Mouse (Mus musculus) splenic B cell, adult 2 months (primary cell): ENCODE measurements around the gene Rho.

Experiments used
- DNase-seq: peaks from one replicate; pipeline ENCODE4 v3.0.0-alpha.2; 2011; ENCODE audit warnings: low read depth, low spot score
- H3K27me3 ChIP-seq: 2 replicates; pipeline ENCODE4 v1.6.1; 2012; ENCODE audit warnings: mild to moderate bottlenecking, low read length, moderate library complexity, mixed read lengths; ENCODE audit not compliant: control insufficient read depth, poor library complexity, insufficient read depth, severe bottlenecking
- H3K36me3 ChIP-seq: 2 replicates; pipeline ENCODE4 v1.6.1; 2012; ENCODE audit warnings: mild to moderate bottlenecking, low read length, moderate library complexity, mixed read lengths; ENCODE audit not compliant: control insufficient read depth, poor library complexity, insufficient read depth, severe bottlenecking

Gene Rho

GRCm38 (mm10) chr6:115906871-115907270 lies 24.7 kb upstream of the Rho start:
- Histone ChIP-seq H3K27me3 (no peaks in the 10 kb centered on the region), H3K36me3 (no peaks in the 10 kb centered on the region)
- DNase-seq = peak; percentile 42

- DNase-seq = peak; percentile 11
- Histone ChIP-seq H3K36me3 (no peaks in the 10 kb centered on the region), H3K27me3 (no peaks in the 10 kb centered on the region)
These were observed 23.0 kb upstream of the Rho start for GRCm38 (mm10) chr6:115908421-115908982.

- H3K36me3 ChIP-seq = no peaks in the 10 kb centered on the region
- H3K27me3 ChIP-seq = no peaks in the 10 kb centered on the region
- peak; percentile 67 for DNase-seq
These were observed 22.5 kb upstream of the Rho start for GRCm38 (mm10) chr6:115909052-115909451.

- peak; percentile 19 for DNase-seq
- H3K27me3 ChIP-seq = no peaks in the 10 kb centered on the region
- H3K36me3 ChIP-seq = no peaks in the 10 kb centered on the region
These were observed 21.6 kb upstream of the Rho start for GRCm38 (mm10) chr6:115909940-115910339.

- no peak for DNase-seq
- no peaks in the 10 kb centered on the region for H3K36me3 ChIP-seq
- no peaks in the 10 kb centered on the region for H3K27me3 ChIP-seq
These were observed 19.8 kb upstream of the Rho start for GRCm38 (mm10) chr6:115911763-115912162.

- no peaks in the 10 kb centered on the region for H3K36me3 ChIP-seq
- DNase-seq = no peak
- no peaks in the 10 kb centered on the region for H3K27me3 ChIP-seq
These were observed 18.1 kb upstream of the Rho start for GRCm38 (mm10) chr6:115913482-115913881.

GRCm38 (mm10) chr6:115914511-115915202 lies 16.9 kb upstream of the Rho start:
- no peaks in the 10 kb centered on the region for H3K36me3 ChIP-seq
- no peaks in the 10 kb centered on the region for H3K27me3 ChIP-seq
- no peak for DNase-seq

- Histone ChIP-seq H3K36me3 (no peaks in the 10 kb centered on the region), H3K27me3 (no peaks in the 10 kb centered on the region)
- no peak for DNase-seq
These were observed 15.7 kb upstream of the Rho start for GRCm38 (mm10) chr6:115915601-115916445.

- DNase-seq = no peak
These were observed 14.9 kb upstream of the Rho start for GRCm38 (mm10) chr6:115916611-115917010.

GRCm38 (mm10) chr6:115918615-115919014 lies 12.9 kb upstream of the Rho start:
- Histone ChIP-seq H3K36me3 (no peaks in the 10 kb centered on the region), H3K27me3 (no peaks in the 10 kb centered on the region)
- DNase-seq = no peak

More at GRCm38 (mm10) chr6:115916611-115917010, 14.9 kb upstream of the Rho start:
- H3K27me3 ChIP-seq = no peaks in the 10 kb centered on the region
- H3K36me3 ChIP-seq = no peaks in the 10 kb centered on the region

GRCm38 (mm10) chr6:115919876-115920275 lies 11.7 kb upstream of the Rho start:
- Histone ChIP-seq H3K27me3 (no peaks in the 10 kb centered on the region), H3K36me3 (no peaks in the 10 kb centered on the region)
- DNase-seq = no peak

- Histone ChIP-seq H3K36me3 (no peaks in the 10 kb centered on the region), H3K27me3 (no peaks in the 10 kb centered on the region)
- DNase-seq = no peak
These were observed 6.7 kb upstream of the Rho start for GRCm38 (mm10) chr6:115924829-115925228.

- Histone ChIP-seq H3K27me3 (no peaks in the 10 kb centered on the region), H3K36me3 (no peaks in the 10 kb centered on the region)
- no peak for DNase-seq
These were observed 5.1 kb upstream of the Rho start for GRCm38 (mm10) chr6:115926416-115926815.

GRCm38 (mm10) chr6:115927292-115928242 lies 4.0 kb upstream of the Rho start:
- no peaks in the 10 kb centered on the region for H3K36me3 ChIP-seq
- no peak for DNase-seq
- no peaks in the 10 kb centered on the region for H3K27me3 ChIP-seq
